Mouse (Mus musculus): ENCODE data around the gene 3110040M04Rik.
"Not testable (repeated sequence)": the region's sequence is repeated elsewhere in the genome, so short reads cannot be mapped to it uniquely, and the experiment has no call there.

The 3110040M04Rik gene

GRCm38 (mm10) chr1:151203818-151204217, at the start of gene 3110040M04Rik:
Gene 3110040M04Rik (plus strand): TSS chr1:151204121.
- DNase-seq = not testable (repeated sequence)

GRCm38 (mm10) chr1:151154131-151154530, 49.8 kb upstream of the 3110040M04Rik start:
- DNase-seq = not testable (repeated sequence)

GRCm38 (mm10) chr1:151156129-151156528, 47.8 kb upstream of the 3110040M04Rik start:
- DNase-seq = no peak

GRCm38 (mm10) chr1:151156777-151157632, 46.9 kb upstream of the 3110040M04Rik start:
- no peak for DNase-seq

GRCm38 (mm10) chr1:151157963-151158856, 45.7 kb upstream of the 3110040M04Rik start:
- no peak for DNase-seq

- no peak for DNase-seq
These were observed 44.9 kb upstream of the 3110040M04Rik start for GRCm38 (mm10) chr1:151158857-151159510.

GRCm38 (mm10) chr1:151166031-151166430, 37.9 kb upstream of the 3110040M04Rik start:
- DNase-seq = no peak

GRCm38 (mm10) chr1:151167297-151168047, 36.4 kb upstream of the 3110040M04Rik start:
- DNase-seq = no peak

GRCm38 (mm10) chr1:151168637-151169036, 35.3 kb upstream of the 3110040M04Rik start:
- peak; percentile 8 for DNase-seq

- peak; percentile 13 for DNase-seq
These were observed 32.1 kb upstream of the 3110040M04Rik start for GRCm38 (mm10) chr1:151171572-151172461.

GRCm38 (mm10) chr1:151177030-151177936, 26.6 kb upstream of the 3110040M04Rik start:
- peak; percentile 5 for DNase-seq

GRCm38 (mm10) chr1:151177937-151178271, 26.0 kb upstream of the 3110040M04Rik start:
- DNase-seq = no peak

- no peak for DNase-seq
These were observed 25.3 kb upstream of the 3110040M04Rik start for GRCm38 (mm10) chr1:151178505-151179083.

- DNase-seq = no peak
These were observed 23.8 kb upstream of the 3110040M04Rik start for GRCm38 (mm10) chr1:151180167-151180566.

GRCm38 (mm10) chr1:151182266-151182665, 21.7 kb upstream of the 3110040M04Rik start, which contains the start of gene Gm47985:
Gene Gm47985 (plus strand): TSS chr1:151182537.
- not testable (repeated sequence) for DNase-seq

GRCm38 (mm10) chr1:151186186-151186585, 17.7 kb upstream of the 3110040M04Rik start:
- DNase-seq = not testable (repeated sequence)

GRCm38 (mm10) chr1:151186879-151187424, 17.0 kb upstream of the 3110040M04Rik start:
- DNase-seq = not testable (repeated sequence)

- DNase-seq = no peak
These were observed 15.5 kb upstream of the 3110040M04Rik start for GRCm38 (mm10) chr1:151188469-151188868.

- DNase-seq = not testable (repeated sequence)
These were observed 11.8 kb upstream of the 3110040M04Rik start, which contains the start of gene Gm8947 for GRCm38 (mm10) chr1:151192075-151192474. Gene Gm8947 (plus strand): TSS chr1:151192376.
